Mouse (Mus musculus): ENCODE measurements around the gene Gfpt2.
"Not testable (repeated sequence)": the region's sequence is repeated elsewhere in the genome, so short reads cannot be mapped to it uniquely, and the experiment has no call there.

Gene Gfpt2

GRCm38 (mm10) chr11:49793619-49794341 is at the start of gene Gfpt2:
Gene Gfpt2, plus strand, starts transcription at chr11:49794178.
- peak; percentile 82 for DNase-seq (ENCODE audit: low read depth, low spot score)

GRCm38 (mm10) chr11:49744981-49745380 is 49.0 kb upstream of the Gfpt2 start:
- DNase-seq (ENCODE audit: low read depth, low spot score), result no peak

GRCm38 (mm10) chr11:49745839-49746238 is 48.1 kb upstream of the Gfpt2 start:
- DNase-seq (ENCODE audit: low read depth, low spot score), result no peak

- DNase-seq (ENCODE audit: low read depth, low spot score), result no peak
These were observed 47.2 kb upstream of the Gfpt2 start for GRCm38 (mm10) chr11:49746756-49747155.

GRCm38 (mm10) chr11:49754958-49755665 is 38.9 kb upstream of the Gfpt2 start:
- no peak for DNase-seq (ENCODE audit: low read depth, low spot score)

GRCm38 (mm10) chr11:49758096-49758495 is 35.9 kb upstream of the Gfpt2 start:
- no peak for DNase-seq (ENCODE audit: low read depth, low spot score)

GRCm38 (mm10) chr11:49761130-49761529 is 32.8 kb upstream of the Gfpt2 start:
- DNase-seq (ENCODE audit: low read depth, low spot score), result no peak

GRCm38 (mm10) chr11:49763555-49763954 is 30.4 kb upstream of the Gfpt2 start:
- no peak for DNase-seq (ENCODE audit: low read depth, low spot score)

GRCm38 (mm10) chr11:49764023-49764422 is 30.0 kb upstream of the Gfpt2 start:
- no peak for DNase-seq (ENCODE audit: low read depth, low spot score)

GRCm38 (mm10) chr11:49764639-49765299 is 29.2 kb upstream of the Gfpt2 start:
- peak; percentile 40 for DNase-seq (ENCODE audit: low read depth, low spot score)

GRCm38 (mm10) chr11:49765377-49766136 is 28.4 kb upstream of the Gfpt2 start:
- no peak for DNase-seq (ENCODE audit: low read depth, low spot score)

GRCm38 (mm10) chr11:49766137-49766411 is 27.9 kb upstream of the Gfpt2 start:
- DNase-seq (ENCODE audit: low read depth, low spot score), result no peak

GRCm38 (mm10) chr11:49767497-49767896 is 26.5 kb upstream of the Gfpt2 start:
- not testable (repeated sequence) for DNase-seq (ENCODE audit: low read depth, low spot score)

- no peak for DNase-seq (ENCODE audit: low read depth, low spot score)
These were observed 25.2 kb upstream of the Gfpt2 start for GRCm38 (mm10) chr11:49768781-49769180.

- no peak for DNase-seq (ENCODE audit: low read depth, low spot score)
These were observed 23.1 kb upstream of the Gfpt2 start for GRCm38 (mm10) chr11:49770676-49771550.

GRCm38 (mm10) chr11:49772251-49772650 is 21.7 kb upstream of the Gfpt2 start:
- DNase-seq (ENCODE audit: low read depth, low spot score), result no peak

GRCm38 (mm10) chr11:49774894-49775293 is 19.1 kb upstream of the Gfpt2 start:
- DNase-seq (ENCODE audit: low read depth, low spot score), result no peak

GRCm38 (mm10) chr11:49778844-49779243 is 15.1 kb upstream of the Gfpt2 start:
- DNase-seq (ENCODE audit: low read depth, low spot score), result no peak

GRCm38 (mm10) chr11:49780161-49780817 is 13.7 kb upstream of the Gfpt2 start:
- no peak for DNase-seq (ENCODE audit: low read depth, low spot score)

- no peak for DNase-seq (ENCODE audit: low read depth, low spot score)
These were observed 12.1 kb upstream of the Gfpt2 start for GRCm38 (mm10) chr11:49781833-49782399.
